Mouse (Mus musculus) R1 (cell line): ENCODE results near the gene Poc1b.

Experiments
- DNase-seq: peaks from one replicate; pipeline ENCODE4 v3.0.0-alpha.2; 2018; ENCODE audit warnings: low read depth, low spot score

Gene Poc1b

GRCm38 (mm10) chr10:99115471-99116236 is 8.8 kb downstream of the Poc1b start:
- DNase-seq = no peak

DNA sequence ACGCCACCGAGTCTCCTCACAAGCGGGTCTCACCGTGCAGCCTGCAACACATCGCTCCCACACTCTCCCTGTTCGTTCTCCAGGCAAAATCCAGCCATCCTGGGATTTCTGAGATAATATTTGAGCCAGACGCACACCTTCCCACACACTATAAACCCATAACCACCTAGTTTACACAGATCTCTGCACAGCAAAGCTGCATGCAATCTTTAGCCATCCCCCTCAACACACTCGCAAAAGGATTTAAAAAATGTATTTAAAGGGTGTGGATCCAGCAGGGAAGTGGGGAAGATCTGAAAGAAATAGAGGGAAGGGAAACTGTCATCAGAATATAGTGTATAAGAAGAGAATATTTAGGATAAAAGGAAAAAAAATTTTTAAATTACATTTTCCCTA is 9.4 kb downstream of the Poc1b start:
- DNase-seq = no peak

- DNase-seq = peak; percentile 41
These were observed 10.1 kb downstream of the Poc1b start for GRCm38 (mm10) chr10:99116650-99117615.

DNA sequence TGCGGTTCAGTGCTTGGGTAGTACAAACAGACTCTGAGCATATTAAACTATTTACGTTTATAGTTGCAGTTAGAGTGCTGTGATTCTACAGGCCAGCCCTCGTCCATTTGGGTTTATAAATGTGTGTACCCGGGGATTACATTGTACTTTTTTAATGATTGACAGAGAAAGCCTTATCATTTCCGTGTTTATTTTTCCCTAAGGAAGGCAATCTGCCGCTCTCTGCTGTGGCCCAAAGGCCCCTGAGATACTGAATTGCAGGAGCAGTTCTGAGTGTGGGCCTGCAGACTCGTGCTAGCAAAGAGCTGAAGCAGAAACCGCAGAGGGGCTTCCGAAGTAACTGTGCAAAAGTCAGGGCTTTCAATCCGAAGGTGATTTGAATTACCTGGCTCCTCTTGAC is 11.0 kb downstream of the Poc1b start:
- DNase-seq = no peak

DNA sequence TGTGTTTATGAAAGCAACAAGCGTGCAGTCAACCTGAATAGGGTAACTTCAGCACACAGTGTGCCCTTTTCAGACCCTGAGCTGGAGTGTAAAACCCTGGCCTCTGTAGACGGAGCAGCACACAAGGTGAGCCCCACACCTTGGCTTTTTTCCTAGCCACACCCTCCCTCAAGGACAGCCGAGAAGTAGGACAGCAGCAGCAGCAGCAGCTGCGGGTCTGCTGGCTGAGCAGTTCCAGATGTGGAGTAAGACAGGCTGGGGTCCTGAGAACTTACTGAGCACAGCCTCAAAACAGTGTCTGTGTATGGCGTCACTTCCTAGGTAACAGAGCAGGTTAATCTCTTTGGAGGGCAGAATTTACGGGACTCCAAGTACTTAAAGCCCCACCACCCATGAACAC is 11.9 kb downstream of the Poc1b start:
- no peak for DNase-seq

GRCm38 (mm10) chr10:99119471-99119870 is 12.6 kb downstream of the Poc1b start:
- no peak for DNase-seq

DNA sequence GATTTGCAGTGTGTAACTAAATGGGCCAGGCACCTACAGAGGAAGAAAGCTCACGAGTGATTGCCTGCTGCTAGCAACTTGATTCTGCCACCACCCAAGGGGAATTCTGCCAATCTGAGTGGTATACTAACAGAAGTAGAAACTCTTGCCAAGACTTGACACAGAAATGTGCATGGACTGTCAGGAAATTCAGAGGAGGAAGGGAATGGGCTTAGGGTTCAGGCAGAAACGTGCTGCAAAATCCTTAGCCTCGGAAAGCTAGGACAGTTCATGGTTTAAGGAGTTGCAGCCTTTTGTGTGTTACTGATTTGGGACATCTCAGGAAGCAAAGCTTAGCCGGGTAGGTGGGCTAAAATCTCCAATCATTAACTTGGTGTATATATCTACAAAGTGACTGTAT is 19.4 kb downstream of the Poc1b start, which contains the start of gene Phxr2:
Gene Phxr2 (minus strand): TSS at position 101 of the 400 bp plus-strand sequence.
- DNase-seq = no peak

GRCm38 (mm10) chr10:99126954-99127353 is 20.1 kb downstream of the Poc1b start:
- DNase-seq = no peak

- DNase-seq = no peak
These were observed 20.9 kb downstream of the Poc1b start for GRCm38 (mm10) chr10:99127691-99128261.

DNA sequence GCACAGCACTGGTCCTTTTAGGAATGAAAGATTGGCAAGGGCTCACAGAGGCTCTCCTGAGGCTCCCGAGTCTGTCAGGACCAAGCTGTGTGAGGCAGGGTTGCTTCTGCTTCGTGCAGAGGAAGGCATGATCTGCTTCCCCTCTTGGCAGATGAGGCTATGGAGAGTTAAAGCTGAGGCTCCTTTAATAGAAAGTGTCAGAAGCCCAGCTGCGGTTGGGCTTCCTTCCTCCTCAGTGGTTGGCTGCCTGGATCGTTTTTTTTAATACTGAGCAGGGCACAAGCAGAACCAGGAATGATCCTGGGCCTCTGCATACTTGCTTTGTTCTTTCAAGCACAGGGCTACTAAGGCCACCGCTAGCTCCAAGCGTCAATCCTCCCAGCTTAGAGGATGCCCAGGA is 23.8 kb downstream of the Poc1b start:
- no peak for DNase-seq

- DNase-seq = no peak
These were observed 24.5 kb downstream of the Poc1b start for GRCm38 (mm10) chr10:99131298-99131697.

DNA sequence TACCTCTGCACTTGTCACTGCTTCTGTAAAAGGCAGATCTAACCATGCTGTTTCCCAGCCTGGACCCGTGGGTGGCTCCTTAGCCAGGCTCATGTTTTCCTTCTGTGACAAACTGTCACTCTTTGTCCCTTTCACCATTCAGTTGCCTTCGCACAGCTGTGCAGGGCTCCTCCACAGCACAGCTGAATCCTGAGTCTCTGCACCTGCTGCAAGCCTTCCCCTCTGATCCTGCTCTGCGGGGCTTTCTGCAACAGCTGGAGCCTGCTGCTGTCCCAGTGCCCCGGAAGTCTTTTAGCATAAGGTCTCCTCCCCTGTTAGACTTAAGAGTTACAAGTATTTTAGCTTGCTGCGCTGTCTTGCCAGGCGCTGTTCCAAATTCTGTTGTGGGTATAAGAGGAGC is 25.4 kb downstream of the Poc1b start:
- DNase-seq = no peak

- no peak for DNase-seq
These were observed 25.9 kb downstream of the Poc1b start for GRCm38 (mm10) chr10:99132595-99133272.

DNA sequence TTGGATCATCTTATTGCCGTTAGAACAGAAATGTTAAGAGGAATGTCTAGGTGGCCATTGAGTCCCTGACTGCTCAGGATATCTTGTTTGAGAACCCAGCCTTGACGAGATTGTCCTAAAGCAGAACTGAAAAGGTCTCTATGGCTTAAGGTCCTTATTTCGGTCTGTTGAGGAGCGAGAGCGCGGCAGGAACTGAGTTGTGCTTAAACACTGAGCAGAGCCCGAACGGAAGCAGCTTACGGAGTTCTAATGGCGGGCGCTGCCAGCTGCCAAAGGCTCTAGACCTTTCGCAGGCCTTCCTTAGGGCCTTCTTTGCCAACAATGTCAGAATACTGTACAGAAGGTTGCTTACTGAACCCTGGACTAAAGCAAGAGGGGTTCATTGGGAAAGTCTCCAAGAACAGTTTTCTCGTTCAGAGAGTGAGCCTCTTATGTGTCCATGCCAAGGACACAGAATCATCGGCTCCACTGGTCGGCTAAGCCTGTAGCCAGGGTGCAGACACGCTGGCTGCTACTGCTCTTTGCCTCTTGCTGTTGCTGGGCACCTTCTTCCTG is 26.6 kb downstream of the Poc1b start:
- DNase-seq = no peak

DNA sequence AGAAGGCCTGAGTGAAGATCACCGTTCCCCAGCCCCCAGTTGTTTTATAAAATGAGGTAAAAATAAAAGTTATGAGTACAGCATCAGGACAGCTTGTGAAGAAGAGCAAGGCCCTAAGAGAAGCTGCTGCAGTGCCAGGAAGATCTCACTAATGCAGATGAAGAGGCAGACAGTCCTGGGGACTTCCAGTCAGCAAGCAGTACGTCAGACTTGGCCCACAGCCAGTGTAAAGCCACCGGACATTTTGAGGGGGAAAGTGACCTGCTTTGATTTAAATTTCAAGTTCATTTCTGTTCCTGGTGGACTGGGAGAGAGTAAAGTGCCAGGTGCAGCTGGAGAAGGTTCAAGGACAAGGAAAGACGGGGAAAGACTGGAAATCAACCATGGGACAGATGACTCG is 29.5 kb downstream of the Poc1b start:
- no peak for DNase-seq

GRCm38 (mm10) chr10:99145611-99146010 is 38.8 kb downstream of the Poc1b start:
- DNase-seq = no peak

DNA sequence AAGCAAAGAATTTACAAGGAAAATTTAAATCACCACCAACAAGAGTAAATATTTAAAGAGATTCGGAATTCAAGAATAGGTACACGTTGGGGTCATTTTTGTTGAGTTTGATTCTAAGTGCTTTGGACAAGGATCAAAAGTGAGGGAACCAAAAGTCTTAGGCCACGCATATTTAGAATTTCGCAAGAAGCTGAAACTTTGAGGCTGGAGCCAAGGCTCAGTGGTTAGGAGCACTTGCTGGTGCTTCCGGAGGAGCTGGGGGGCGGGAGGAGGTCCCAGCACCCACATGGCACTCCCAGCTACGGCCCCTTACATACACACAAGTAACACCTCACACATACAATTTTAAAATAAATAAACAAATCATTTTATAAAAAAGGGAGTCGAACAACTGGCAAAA is 39.8 kb downstream of the Poc1b start:
- no peak for DNase-seq

DNA sequence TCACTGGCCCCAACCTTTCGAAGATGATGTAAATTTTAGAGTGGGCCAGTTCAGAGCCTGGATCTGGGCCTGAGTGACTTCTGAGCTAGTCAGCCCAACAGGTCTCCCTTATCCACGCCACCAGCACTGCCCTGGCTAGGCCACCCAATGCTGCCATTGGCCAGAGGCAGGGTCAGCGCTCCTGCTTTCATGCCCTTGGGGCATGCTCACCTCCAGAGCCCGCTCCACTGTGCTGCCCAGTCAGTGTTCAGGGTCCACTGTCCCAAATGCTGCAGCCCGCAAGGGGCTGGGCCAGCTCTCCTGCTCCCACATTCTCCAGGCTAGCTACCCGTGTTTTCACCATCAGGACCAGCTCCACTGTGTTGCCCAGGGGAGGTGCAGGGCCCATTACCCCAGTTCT is 43.2 kb downstream of the Poc1b start:
- DNase-seq = no peak

- DNase-seq = no peak
These were observed 44.7 kb downstream of the Poc1b start for GRCm38 (mm10) chr10:99151580-99151979.

DNA sequence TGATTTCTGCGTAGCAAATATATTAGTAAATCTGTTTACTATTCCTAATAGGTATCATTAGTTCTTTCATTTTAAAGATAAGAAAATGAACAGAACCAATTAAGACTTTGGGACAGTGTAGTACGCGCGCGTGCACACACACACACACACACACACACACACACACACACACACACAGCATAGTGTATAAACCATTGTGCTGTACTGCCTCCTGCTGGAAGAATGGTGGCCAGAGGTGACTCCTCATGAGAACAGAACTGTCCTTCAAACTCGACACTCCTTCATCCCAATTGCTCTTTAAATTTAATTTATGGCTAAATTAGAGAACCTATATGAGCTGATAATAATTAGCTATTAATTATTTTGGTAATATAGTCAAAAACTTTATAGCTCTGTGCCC is 45.2 kb downstream of the Poc1b start:
- DNase-seq = no peak

DNA sequence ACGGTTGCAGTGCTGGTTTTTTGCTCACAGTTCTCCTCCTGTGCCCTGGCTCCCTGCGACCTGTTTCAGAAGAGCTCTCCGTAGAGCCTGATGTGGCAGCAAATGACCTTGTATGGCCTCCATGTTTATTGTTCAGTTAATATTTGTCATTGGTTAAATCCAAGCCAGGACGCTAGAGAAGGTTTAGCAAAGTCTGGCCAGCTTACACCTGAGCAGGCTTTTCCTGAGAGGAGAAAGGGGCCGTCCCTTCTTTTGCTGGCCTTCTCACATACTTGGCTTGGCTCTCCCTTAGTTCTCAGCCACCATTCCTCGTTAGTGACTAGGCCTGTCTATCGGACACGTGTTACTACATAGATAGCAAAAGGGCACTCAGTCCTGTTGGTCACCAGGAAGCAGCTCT is 47.8 kb downstream of the Poc1b start:
- no peak for DNase-seq
